Comparison of ENCODE assay signal across 17 mouse cellular contexts in genomic region chr4:132972101-132972500, GRCm38 (mm10). TPM values are rescaled to one million over a fixed set of nuclear protein-coding genes. Genes with fewer than 3 reads are reported as not detected.
A peak's percentile ranks its signal among the peaks of the same experiment; 100 is the strongest.
DNase-seq lines count a peak whose midpoint lies in the region; ATAC-seq and TF ChIP-seq lines count a peak whose summit lies in the region.
"Had no signal": no experiment of that assay in that cellular context is flagged by ENCODE, and none has a peak within 500 bp of the region (broad histone marks: within the 10 kb centered on the region; RNA-seq: fewer than 3 reads in every experiment).

No protein-coding gene starts in this region.

- ATAC-seq in lung, embryonic 14.5 days (ENCODE audit: insufficient read depth) = no peak
- ATAC-seq in hindbrain, embryonic 11.5 days (ENCODE audit: low FRiP score) = no peak
- no peak for ATAC-seq in neural tube, embryonic 15.5 days (ENCODE audit: low FRiP score)
- ATAC-seq: forebrain, embryonic 14.5 days had no signal

- TF ChIP-seq POLR2A in lung, adult 2 months (IDR thresholded peaks at IDR 0.05; ENCODE audit: borderline replicate concordance, extremely low read depth, low read depth, low read length) = no peak

- no peak for DNase-seq in lung, embryonic 14.5 days
- DNase-seq in lung, adult 2 months = no peak
- peak; percentile 21 to 44 for DNase-seq in CD8-positive naive resting alpha-beta T cell, adult 2 months (ENCODE audit: low read depth in 2 of 2, low spot score in 2 of 2)
- peak; percentile 84 for DNase-seq in induced T-regulatory cell, adult 2 months (ENCODE audit: low read depth)
- DNase-seq in thymus, postnatal 10 days (ENCODE audit: low spot score in 2 of 2) = peak; percentile 69 to 70
- DNase-seq in hindbrain, embryonic 11.5 days (ENCODE audit: low spot score) = no peak
- DNase-seq in gastrocnemius, postnatal 36 days = no peak
- DNase-seq: adrenal gland, postnatal 25 days; cerebellum, adult 11-12 months; gastrocnemius, postnatal 10 days had no signal

- no peak overlapping the region for H3K4me2 ChIP-seq in lung, embryonic 14.5 days
- no peak overlapping the region for H3K4me2 ChIP-seq in hindbrain, embryonic 11.5 days (replicated peaks; ENCODE audit: low read depth, low read length)
- no peak overlapping the region for H3K4me2 ChIP-seq in neural tube, embryonic 15.5 days
- H3K4me2 ChIP-seq: heart, embryonic 13.5 days; hindbrain, embryonic 15.5 days; midbrain, embryonic 11.5 days had no signal

- H3K9me3 ChIP-seq in lung, embryonic 14.5 days (ENCODE audit: low read depth, low read length) = no peaks in the 10 kb centered on the region
- H3K9me3 ChIP-seq in hindbrain, embryonic 11.5 days (ENCODE audit: control insufficient read depth, low read length) = no peaks in the 10 kb centered on the region
- H3K9me3 ChIP-seq in neural tube, embryonic 15.5 days (replicated peaks) = no peaks in the 10 kb centered on the region
- H3K9me3 ChIP-seq: heart, embryonic 13.5 days; hindbrain, embryonic 15.5 days had no signal

- no peak for TF ChIP-seq CTCF in lung, embryonic 14.5 days (IDR thresholded peaks at IDR 0.05; ENCODE audit: low read depth)
- TF ChIP-seq CTCF in lung, adult 2 months (IDR thresholded peaks at IDR 0.05; ENCODE audit: insufficient read depth, low read length) = no peak

- H3K4me1 ChIP-seq in lung, embryonic 14.5 days (ENCODE audit: insufficient read depth) = peaks cover 15% of the 10 kb centered on the region
- H3K4me1 ChIP-seq in lung, adult 2 months (ENCODE audit: control insufficient read depth, insufficient read depth, low read length) = peaks cover 14% of the 10 kb centered on the region
- H3K4me1 ChIP-seq in hindbrain, embryonic 11.5 days (replicated peaks; ENCODE audit: control insufficient read depth, insufficient read depth, low read length) = peaks cover 10% of the 10 kb centered on the region
- H3K4me1 ChIP-seq in neural tube, embryonic 15.5 days = peaks cover 25% of the 10 kb centered on the region

- intact Hi-C loops in gastrocnemius, postnatal 36 days (cut with DNase I) = no loop called here

- H3K27ac ChIP-seq in lung, embryonic 14.5 days (ENCODE audit: low read depth) = 0 out of 2 replicates have a peak overlapping the region, but pooled peaks have one; percentile 8
- no peak overlapping the region for H3K27ac ChIP-seq in hindbrain, embryonic 11.5 days (ENCODE audit: low read depth, low read length)
- H3K27ac ChIP-seq in neural tube, embryonic 15.5 days (replicated peaks) = no peak overlapping the region
- H3K27ac ChIP-seq: heart, embryonic 13.5 days; hindbrain, embryonic 15.5 days had no signal

- no peak overlapping the region for H3K9ac ChIP-seq in lung, embryonic 14.5 days
- H3K9ac ChIP-seq in hindbrain, embryonic 11.5 days (ENCODE audit: low read depth, low read length) = no peak overlapping the region
- H3K9ac ChIP-seq in neural tube, embryonic 15.5 days (replicated peaks) = no peak overlapping the region
- H3K9ac ChIP-seq: heart, embryonic 13.5 days; hindbrain, embryonic 15.5 days had no signal

- peaks cover 17% of the 10 kb centered on the region; the same call in 1 of the 2 replicates for H3K27me3 ChIP-seq in lung, embryonic 14.5 days (ENCODE audit: insufficient read depth, low read length)
- peaks cover 28% of the 10 kb centered on the region for H3K27me3 ChIP-seq in hindbrain, embryonic 11.5 days (ENCODE audit: control insufficient read depth, insufficient read depth, low read length)
- H3K27me3 ChIP-seq in neural tube, embryonic 15.5 days (replicated peaks) = peaks cover 28% of the 10 kb centered on the region

- H3K4me3 ChIP-seq in lung, embryonic 14.5 days (ENCODE audit: low read depth, low read length) = no peak overlapping the region
- no peak overlapping the region for H3K4me3 ChIP-seq in lung, adult 2 months (replicated peaks; ENCODE audit: extremely low read depth, low read depth, low read length)
- H3K4me3 ChIP-seq in hindbrain, embryonic 11.5 days (ENCODE audit: low read depth, low read length) = no peak overlapping the region
- no peak overlapping the region for H3K4me3 ChIP-seq in neural tube, embryonic 15.5 days (replicated peaks)
- H3K4me3 ChIP-seq: heart, embryonic 13.5 days; hindbrain, embryonic 15.5 days; myocyte had no signal

- H3K36me3 ChIP-seq in lung, embryonic 14.5 days (ENCODE audit: insufficient read depth) = no peaks in the 10 kb centered on the region
- H3K36me3 ChIP-seq in hindbrain, embryonic 11.5 days (ENCODE audit: control insufficient read depth, insufficient read depth, low read length) = no peaks in the 10 kb centered on the region
- H3K36me3 ChIP-seq in neural tube, embryonic 15.5 days = no peaks in the 10 kb centered on the region
- H3K36me3 ChIP-seq: heart, embryonic 13.5 days; hindbrain, embryonic 15.5 days had no signal

- 64% methylated on average over 3 of the region's 3 CpGs for WGBS in lung, embryonic 14.5 days
- WGBS in lung, adult 2 months = 54% methylated on average over 3 of the region's 3 CpGs
- WGBS in hindbrain, embryonic 11.5 days = 71% methylated on average over 3 of the region's 3 CpGs
- WGBS in neural tube, embryonic 15.5 days = 77% methylated on average over 3 of the region's 3 CpGs

RNA-seq across cellular contexts. Expression of gene Fgr, which starts 1.8 kb away (rescaled TPM):
- polyA plus RNA-seq in lung, embryonic 14.5 days (2014; fragmentation: Nextera tagmentation; extraction: Ambion mirVana) = 0.46 and 0.66 TPM in 2 replicates
- 10.7 and 19.1 TPM in 2 replicates for polyA plus RNA-seq in lung, adult 2 months (2012; rRNA removed)
- polyA plus RNA-seq in hindbrain, embryonic 11.5 days (2014; fragmentation: Nextera tagmentation; extraction: Ambion mirVana) = 0.08 and 0.34 TPM in 2 replicates
- 0.23 and 0.91 TPM in 2 replicates for polyA plus RNA-seq in neural tube, embryonic 15.5 days (2015; fragmentation: Nextera tagmentation; extraction: Ambion mirVana)
- total RNA-seq in gastrocnemius, postnatal 36 days (2021) = under 1 TPM in 1 of 2 experiments, not detected in 1; 0.10 TPM
- total RNA-seq: layer of hippocampus, postnatal 14 days had no signal
- polyA plus RNA-seq: midbrain, embryonic 11.5 days; myocyte had no signal

RNA-seq across cellular contexts. Expression of gene Ahdc1, which starts 39.0 kb away (rescaled TPM):
- polyA plus RNA-seq in lung, embryonic 14.5 days (2014; fragmentation: Nextera tagmentation; extraction: Ambion mirVana) = 10.2 and 10.5 TPM in 2 replicates
- polyA plus RNA-seq in lung, adult 2 months (2012; rRNA removed) = 25.8 and 28.7 TPM in 2 replicates
- polyA plus RNA-seq in hindbrain, embryonic 11.5 days (2014; fragmentation: Nextera tagmentation; extraction: Ambion mirVana) = 6.8 and 9.0 TPM in 2 replicates
- 11.0 TPM in 2 replicates for polyA plus RNA-seq in neural tube, embryonic 15.5 days (2015; fragmentation: Nextera tagmentation; extraction: Ambion mirVana)
- 10 to 100 TPM; 27.4 to 31.7 TPM for total RNA-seq in gastrocnemius, postnatal 36 days (2021)

RNA-seq across cellular contexts. Expression of gene Fam76a, which starts 49.7 kb away (rescaled TPM):
- polyA plus RNA-seq in lung, embryonic 14.5 days (2014; fragmentation: Nextera tagmentation; extraction: Ambion mirVana) = 43.0 and 44.7 TPM in 2 replicates
- polyA plus RNA-seq in lung, adult 2 months (2012; rRNA removed) = 19.2 and 21.9 TPM in 2 replicates
- polyA plus RNA-seq in hindbrain, embryonic 11.5 days (2014; fragmentation: Nextera tagmentation; extraction: Ambion mirVana) = 29.7 and 31.9 TPM in 2 replicates
- 37.3 and 37.5 TPM in 2 replicates for polyA plus RNA-seq in neural tube, embryonic 15.5 days (2015; fragmentation: Nextera tagmentation; extraction: Ambion mirVana)
- 10 to 100 TPM; 22.0 to 29.5 TPM for total RNA-seq in gastrocnemius, postnatal 36 days (2021)

Comparison
In these comparisons a context has a peak if more than half of its experiments do, and no peak if none do; other contexts are left out.
1. DNase-seq: peak in CD8-positive naive resting alpha-beta T cell, adult 2 months (2 of 2), induced T-regulatory cell, adult 2 months (single experiment) and thymus, postnatal 10 days (2 of 2); none in lung, embryonic 14.5 days (single experiment), lung, adult 2 months (single experiment), hindbrain, embryonic 11.5 days (single experiment) and gastrocnemius, postnatal 36 days (0 of 2).